In genomic region chr12:100422286-100422820, GRCm38 (mm10) we compare ENCODE assay signal across 9 mouse cellular contexts.
DNase-seq lines count a peak whose midpoint lies in the region; ATAC-seq and TF ChIP-seq lines count a peak whose summit lies in the region.
"Had no signal": no experiment of that assay in that cellular context is flagged by ENCODE, and none has a peak within 500 bp of the region (broad histone marks: within the 10 kb centered on the region; RNA-seq: fewer than 3 reads in every experiment).

No protein-coding gene starts in this region.

- no peaks in the 10 kb centered on the region for H3K27me3 ChIP-seq in forebrain, embryonic 11.5 days (ENCODE audit: control insufficient read depth, insufficient read depth, low read length)
- H3K27me3 ChIP-seq in forebrain, embryonic 14.5 days (replicated peaks; ENCODE audit: control insufficient read depth, insufficient read depth, low read length): no peaks in the 10 kb centered on the region
- no peaks in the 10 kb centered on the region for H3K27me3 ChIP-seq in liver, embryonic 16.5 days (ENCODE audit: control insufficient read depth, insufficient read depth, low read depth, low read length)
- no peaks in the 10 kb centered on the region for H3K27me3 ChIP-seq in liver, embryonic 11.5 days (replicated peaks; ENCODE audit: control insufficient read depth, insufficient read depth, low read length)
- no peaks in the 10 kb centered on the region for H3K27me3 ChIP-seq in small intestine, adult 2 months (ENCODE audit: control insufficient read depth, insufficient read depth, low read length)
- no peaks in the 10 kb centered on the region for H3K27me3 ChIP-seq in forebrain, postnatal 0 days (ENCODE audit: insufficient read depth, low read length)

- no peak for ATAC-seq in forebrain, embryonic 11.5 days (replicated peaks; ENCODE audit: low FRiP score)
- ATAC-seq in forebrain, embryonic 14.5 days: no peak
- 0 out of 2 replicates have a peak, but pooled peaks have one; percentile 9 for ATAC-seq in liver, embryonic 16.5 days (ENCODE audit: low read depth)
- no peak for ATAC-seq in liver, embryonic 11.5 days (replicated peaks; ENCODE audit: low FRiP score)
- ATAC-seq in forebrain, postnatal 0 days: no peak

- no peak overlapping the region for H3K4me2 ChIP-seq in forebrain, embryonic 11.5 days (ENCODE audit: low read depth, low read length, severe bottlenecking)
- H3K4me2 ChIP-seq in forebrain, embryonic 14.5 days (ENCODE audit: low read length): no peak overlapping the region
- H3K4me2 ChIP-seq in liver, embryonic 16.5 days (ENCODE audit: low read depth, low read length): no peak overlapping the region
- no peak overlapping the region for H3K4me2 ChIP-seq in liver, embryonic 11.5 days
- no peak overlapping the region for H3K4me2 ChIP-seq in forebrain, postnatal 0 days (ENCODE audit: low read depth)

- no peaks in the 10 kb centered on the region for H3K9me3 ChIP-seq in forebrain, embryonic 11.5 days (ENCODE audit: control insufficient read depth, low read length)
- H3K9me3 ChIP-seq in forebrain, embryonic 14.5 days (replicated peaks; ENCODE audit: control insufficient read depth, low read length): no peaks in the 10 kb centered on the region
- H3K9me3 ChIP-seq in liver, embryonic 16.5 days (replicated peaks; ENCODE audit: control insufficient read depth, low read length): no peaks in the 10 kb centered on the region
- no peaks in the 10 kb centered on the region for H3K9me3 ChIP-seq in liver, embryonic 11.5 days (ENCODE audit: control insufficient read depth, low read length)
- H3K9me3 ChIP-seq in forebrain, postnatal 0 days (ENCODE audit: low read length): no peaks in the 10 kb centered on the region

- H3K27ac ChIP-seq in forebrain, embryonic 11.5 days (ENCODE audit: low read depth, low read length): no peak overlapping the region
- no peak overlapping the region for H3K27ac ChIP-seq in forebrain, embryonic 14.5 days (ENCODE audit: low read depth, low read length)
- H3K27ac ChIP-seq in liver, embryonic 16.5 days (ENCODE audit: low read length): no peak overlapping the region
- H3K27ac ChIP-seq in liver, embryonic 11.5 days (ENCODE audit: low read depth, low read length): no peak overlapping the region
- peak overlapping the region; percentile 57 for H3K27ac ChIP-seq in small intestine, adult 2 months (ENCODE audit: insufficient read depth, low read depth, low read length)
- no peak overlapping the region for H3K27ac ChIP-seq in forebrain, postnatal 0 days (ENCODE audit: low read depth, low read length)
- H3K27ac ChIP-seq: macrophage had no signal

- no peaks in the 10 kb centered on the region for H3K4me1 ChIP-seq in forebrain, embryonic 11.5 days (replicated peaks; ENCODE audit: control insufficient read depth, insufficient read depth, low read length)
- H3K4me1 ChIP-seq in forebrain, embryonic 14.5 days (ENCODE audit: control insufficient read depth, insufficient read depth, low read length): no peaks in the 10 kb centered on the region
- H3K4me1 ChIP-seq in liver, embryonic 16.5 days (ENCODE audit: control insufficient read depth, low read depth, low read length): no peaks in the 10 kb centered on the region; the same call in none of the 2 replicates
- H3K4me1 ChIP-seq in liver, embryonic 11.5 days (replicated peaks; ENCODE audit: control insufficient read depth, insufficient read depth, low read length): peaks cover 7% of the 10 kb centered on the region; the same call in 1 of the 2 replicates
- H3K4me1 ChIP-seq in small intestine, adult 2 months (ENCODE audit: control insufficient read depth, insufficient read depth, insufficient read length, low read length): peaks cover 13% of the 10 kb centered on the region; the same call in 1 of the 2 replicates
- no peaks in the 10 kb centered on the region for H3K4me1 ChIP-seq in forebrain, postnatal 0 days (ENCODE audit: insufficient read depth)

- H3K9ac ChIP-seq in forebrain, embryonic 11.5 days (ENCODE audit: low read length): no peak overlapping the region
- no peak overlapping the region for H3K9ac ChIP-seq in forebrain, embryonic 14.5 days (ENCODE audit: low read length)
- H3K9ac ChIP-seq in liver, embryonic 16.5 days (ENCODE audit: low read depth, low read length): no peak overlapping the region
- no peak overlapping the region for H3K9ac ChIP-seq in liver, embryonic 11.5 days (ENCODE audit: low read depth, low read length)
- no peak overlapping the region for H3K9ac ChIP-seq in forebrain, postnatal 0 days

- WGBS in forebrain, embryonic 11.5 days: 78% methylated on average over 6 of the region's 6 CpGs
- 52% methylated on average over 6 of the region's 6 CpGs for WGBS in forebrain, embryonic 14.5 days
- 60% methylated on average over 6 of the region's 6 CpGs for WGBS in liver, embryonic 16.5 days (ENCODE audit: insufficient replicate concordance)
- WGBS in liver, embryonic 11.5 days: 81% methylated on average over 6 of the region's 6 CpGs
- WGBS in small intestine, adult 2 months: 14% methylated on average over 6 of the region's 6 CpGs
- WGBS in forebrain, postnatal 0 days: 46% methylated on average over 6 of the region's 6 CpGs

- H3K36me3 ChIP-seq in forebrain, embryonic 11.5 days (ENCODE audit: control insufficient read depth, insufficient read depth, low read length): no peaks in the 10 kb centered on the region
- H3K36me3 ChIP-seq in forebrain, embryonic 14.5 days (ENCODE audit: control insufficient read depth, insufficient read depth, low read length): no peaks in the 10 kb centered on the region
- no peaks in the 10 kb centered on the region for H3K36me3 ChIP-seq in liver, embryonic 16.5 days (ENCODE audit: control insufficient read depth, insufficient read depth)
- H3K36me3 ChIP-seq in liver, embryonic 11.5 days (ENCODE audit: control insufficient read depth, insufficient read depth, low read length): no peaks in the 10 kb centered on the region
- no peaks in the 10 kb centered on the region for H3K36me3 ChIP-seq in small intestine, adult 2 months (ENCODE audit: control insufficient read depth, insufficient read depth, low read length)
- H3K36me3 ChIP-seq in forebrain, postnatal 0 days (ENCODE audit: insufficient read depth): no peaks in the 10 kb centered on the region

- H3K4me3 ChIP-seq in forebrain, embryonic 11.5 days (ENCODE audit: low read depth, low read length): no peak overlapping the region
- H3K4me3 ChIP-seq in forebrain, embryonic 14.5 days (ENCODE audit: low read depth, low read length): no peak overlapping the region
- H3K4me3 ChIP-seq in liver, embryonic 16.5 days (ENCODE audit: low read depth, low read length): no peak overlapping the region
- no peak overlapping the region for H3K4me3 ChIP-seq in liver, embryonic 11.5 days (ENCODE audit: low read depth, low read length)
- H3K4me3 ChIP-seq in small intestine, adult 2 months (ENCODE audit: low read depth, low read length): no peak overlapping the region
- H3K4me3 ChIP-seq in forebrain, postnatal 0 days (ENCODE audit: low read depth, low read length): no peak overlapping the region

- TF ChIP-seq POLR2A in small intestine, adult 2 months (IDR thresholded peaks at IDR 0.05; ENCODE audit: low read depth, low read length): no peak

- DNase-seq in forebrain, embryonic 11.5 days (ENCODE audit: low spot score): peak; percentile 47
- DNase-seq in forebrain, embryonic 14.5 days (ENCODE audit: low spot score): no peak
- DNase-seq in liver, embryonic 11.5 days (ENCODE audit: low spot score): no peak
- DNase-seq in kidney, adult 18-20 months: peak; percentile 75
- DNase-seq in thymus, postnatal 25 days: no peak
- DNase-seq in forebrain, postnatal 0 days: no peak

- no peak for TF ChIP-seq CTCF in small intestine, adult 2 months (IDR thresholded peaks at IDR 0.05; ENCODE audit: extremely low read depth, insufficient read length, insufficient replicate concordance, low read depth, low read length)
- TF ChIP-seq CTCF in forebrain, postnatal 0 days (IDR thresholded peaks at IDR 0.05; ENCODE audit: low read depth): no peak

Comparison
In these comparisons a context has a peak if more than half of its experiments do, and no peak if none do; other contexts are left out.
1. DNase-seq: peak in forebrain, embryonic 11.5 days (single experiment) and kidney, adult 18-20 months (single experiment); none in forebrain, embryonic 14.5 days (single experiment), liver, embryonic 11.5 days (single experiment), thymus, postnatal 25 days (single experiment) and forebrain, postnatal 0 days (single experiment).